Mouse (Mus musculus) forebrain, embryonic 14.5 days (tissue): ENCODE data around the gene Hoxb7. TPM values are rescaled to one million over a fixed set of nuclear protein-coding genes. Genes with fewer than 3 reads are reported as not detected.

Experiments used
- ATAC-seq: fragments of 200-750 bp; cut with Nextera tagmentation; 2 replicates; pipeline ENCODE4 v1.8.0; 2017; ENCODE audit warnings: mild to moderate bottlenecking, moderate library complexity
- DNase-seq: peaks from one replicate; pipeline ENCODE4 v3.0.0-alpha.2; 2015; ENCODE audit warnings: low spot score
- H3K27ac ChIP-seq: fragments of 300-500 bp; sonication (generic); 2 replicates; pipeline ENCODE4 v1.5.1; 2014; ENCODE audit warnings: low read depth, mild to moderate bottlenecking, control low read depth, low read length, moderate library complexity
- H3K27me3 ChIP-seq: fragments of 300-500 bp; sonication (generic); replicated peaks from 2 replicates; pipeline ENCODE4 v1.6.1; 2014; ENCODE audit warnings: low read length, control low read depth, mixed read lengths; ENCODE audit not compliant: control insufficient read depth, insufficient read depth
- H3K36me3 ChIP-seq: fragments of 300-500 bp; sonication (generic); 2 replicates; pipeline ENCODE4 v1.6.1; 2014; ENCODE audit warnings: low read length, control low read depth; ENCODE audit not compliant: control insufficient read depth, insufficient read depth
- H3K4me1 ChIP-seq: fragments of 300-500 bp; sonication (generic); 2 replicates; pipeline ENCODE4 v1.6.1; 2014; ENCODE audit warnings: antibody characterized with exemption, low read length, control low read depth; ENCODE audit not compliant: control insufficient read depth, insufficient read depth
- H3K4me2 ChIP-seq: fragments of 300-500 bp; sonication (generic); 2 replicates; pipeline ENCODE4 v1.6.1; 2014; ENCODE audit warnings: mild to moderate bottlenecking, control low read depth, low read length
- H3K4me3 ChIP-seq: fragments of 300-500 bp; sonication (generic); 2 replicates; pipeline ENCODE4 v1.5.1; 2014; ENCODE audit warnings: low read depth, low read length, control low read depth
- H3K9ac ChIP-seq: fragments of 300-500 bp; sonication (generic); 2 replicates; pipeline ENCODE4 v1.6.1; 2014; ENCODE audit warnings: mild to moderate bottlenecking, low read length, control low read depth, moderate library complexity
- H3K9me3 ChIP-seq: fragments of 300-500 bp; sonication (generic); replicated peaks from 2 replicates; pipeline ENCODE4 v1.6.1; 2016; ENCODE audit warnings: low read length, control low read depth, mixed read lengths; ENCODE audit not compliant: control insufficient read depth
- WGBS: fragments of 180-500 bp; shearing (Covaris S2); extraction: QIAGEN DNeasy Blood & Tissue Kit; methylation state at CpG from one replicate; pipeline ENCODE4 v1.1.7; 2014; 5-methylcytosine and 5-hydroxymethylcytosine counted together
- polyA plus RNA-seq: library from polyadenylated mRNA; unstranded; fragments of >200 nt; fragmentation: Nextera tagmentation; extraction: Ambion mirVana; gene quantifications from 2 replicates; pipeline ENCODE4 v1.2.1, GENCODE M21; 2014

Hoxb7 gene
- polyA plus RNA-seq, 1 experiment from 2014 or later = not detected

DNA sequence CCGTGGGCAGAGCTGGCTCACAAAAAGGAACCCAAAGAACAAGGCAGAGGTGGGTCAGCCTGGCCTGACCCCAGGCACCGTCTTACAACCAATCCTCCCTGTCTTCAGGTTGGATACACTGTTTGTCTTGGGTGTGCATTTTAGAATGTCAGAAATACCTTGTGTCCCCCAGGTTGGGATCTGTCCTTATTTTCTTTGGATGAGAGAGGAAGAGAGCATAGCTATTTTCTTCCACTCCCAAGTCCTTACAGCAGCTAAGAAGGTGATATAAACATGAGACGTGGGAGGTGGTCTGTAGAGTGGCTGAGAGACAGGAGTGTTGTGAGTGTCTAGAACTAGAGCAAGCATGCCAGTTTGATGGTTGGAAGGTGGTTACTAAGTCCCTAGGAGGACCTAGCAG, 11.0 kb downstream of the Hoxb7 start:
- no peaks in the 10 kb centered on the region for H3K9me3 ChIP-seq
- no peak overlapping the region for H3K4me3 ChIP-seq
- WGBS = 1% methylated on average over 3 of the region's 3 CpGs
- no peak overlapping the region for H3K4me2 ChIP-seq
- no peak overlapping the region for H3K27ac ChIP-seq
- H3K36me3 ChIP-seq = no peaks in the 10 kb centered on the region
- H3K27me3 ChIP-seq = peaks cover 99% of the 10 kb centered on the region
- H3K9ac ChIP-seq = no peak overlapping the region
- DNase-seq (no peak), ATAC-seq (no peak)
- no peaks in the 10 kb centered on the region for H3K4me1 ChIP-seq

DNA sequence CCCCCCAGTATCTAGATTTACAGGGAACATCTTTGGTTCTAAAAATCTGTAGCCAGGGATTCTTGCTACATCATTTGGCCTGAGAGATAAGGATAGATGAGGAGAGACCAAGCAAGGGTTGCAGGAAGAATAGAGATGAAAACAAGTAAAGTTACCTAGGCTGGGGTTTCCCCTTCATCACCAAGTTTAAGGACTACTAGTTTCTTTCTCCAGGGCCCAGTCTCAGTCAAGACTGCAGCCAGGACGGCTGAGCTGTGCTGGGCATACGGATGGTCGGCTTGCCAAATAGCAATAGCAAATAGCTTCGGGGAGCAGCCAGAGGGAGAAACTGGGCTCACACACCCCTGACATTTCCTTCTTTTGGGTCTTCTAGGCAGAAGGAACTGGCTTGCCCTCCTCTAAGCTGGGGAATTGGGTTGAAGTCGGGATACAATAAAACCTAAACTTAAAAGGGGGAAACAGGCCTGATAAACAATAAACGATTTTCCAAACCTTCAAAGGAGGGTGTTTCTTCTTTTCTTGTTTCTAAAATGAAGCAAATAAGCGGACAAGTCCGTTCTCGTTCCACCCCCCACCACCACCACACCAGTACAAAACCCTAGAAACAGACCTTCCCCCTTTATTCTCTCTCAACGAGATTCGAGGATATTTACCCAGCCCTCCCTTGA, 11.7 kb downstream of the Hoxb7 start:
- no peaks in the 10 kb centered on the region for H3K4me1 ChIP-seq
- H3K27ac ChIP-seq = no peak overlapping the region
- H3K27me3 ChIP-seq = peaks cover 99% of the 10 kb centered on the region
- WGBS = 4% methylated on average over 11 of the region's 11 CpGs
- no peaks in the 10 kb centered on the region for H3K36me3 ChIP-seq
- H3K4me2 ChIP-seq = no peak overlapping the region
- no peak for ATAC-seq
- H3K9ac ChIP-seq = no peak overlapping the region
- no peak overlapping the region for H3K4me3 ChIP-seq
- no peak for DNase-seq
- H3K9me3 ChIP-seq = no peaks in the 10 kb centered on the region

- under 1% methylated on average over 65 of the region's 66 CpGs for WGBS
- DNase-seq (no peak), ATAC-seq (no peak)
- peaks cover 99% of the 10 kb centered on the region for H3K27me3 ChIP-seq
- no peak overlapping the region for H3K4me2 ChIP-seq
- no peaks in the 10 kb centered on the region for H3K9me3 ChIP-seq
- no peak overlapping the region for H3K9ac ChIP-seq
- H3K27ac ChIP-seq = no peak overlapping the region
- H3K36me3 ChIP-seq = no peaks in the 10 kb centered on the region
- H3K4me3 ChIP-seq = no peak overlapping the region
- H3K4me1 ChIP-seq = no peaks in the 10 kb centered on the region
Observed at GRCm38 (mm10) chr11:96298895-96299667, 12.7 kb downstream of the Hoxb7 start.

DNA sequence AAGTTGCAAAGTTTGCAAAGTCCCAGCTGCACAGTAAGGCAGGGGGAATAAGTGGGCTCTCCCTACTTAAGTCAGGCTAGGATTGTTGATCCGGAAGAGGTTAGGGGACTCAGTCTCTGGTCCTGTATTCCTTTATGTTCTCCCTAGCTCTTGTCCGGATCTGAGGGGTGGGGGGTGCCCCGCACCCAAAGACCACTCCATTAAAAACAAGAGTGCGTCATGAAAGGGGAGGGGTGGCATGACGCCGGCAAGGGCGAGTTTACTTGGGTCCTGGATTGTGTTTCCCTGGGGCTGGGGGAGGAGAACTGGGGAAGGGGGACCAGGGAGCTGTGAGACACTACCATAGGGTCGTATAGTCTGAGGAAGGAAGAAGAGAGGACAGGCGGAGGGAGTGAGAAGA, 13.4 kb downstream of the Hoxb7 start:
- no peaks in the 10 kb centered on the region for H3K9me3 ChIP-seq
- no peak overlapping the region for H3K27ac ChIP-seq
- H3K4me3 ChIP-seq = no peak overlapping the region
- H3K9ac ChIP-seq = no peak overlapping the region
- ATAC-seq = no peak
- no peaks in the 10 kb centered on the region for H3K36me3 ChIP-seq
- under 1% methylated on average over 9 of the region's 9 CpGs for WGBS
- H3K27me3 ChIP-seq = peaks cover 99% of the 10 kb centered on the region
- no peak overlapping the region for H3K4me2 ChIP-seq
- DNase-seq = no peak
- no peaks in the 10 kb centered on the region for H3K4me1 ChIP-seq

DNA sequence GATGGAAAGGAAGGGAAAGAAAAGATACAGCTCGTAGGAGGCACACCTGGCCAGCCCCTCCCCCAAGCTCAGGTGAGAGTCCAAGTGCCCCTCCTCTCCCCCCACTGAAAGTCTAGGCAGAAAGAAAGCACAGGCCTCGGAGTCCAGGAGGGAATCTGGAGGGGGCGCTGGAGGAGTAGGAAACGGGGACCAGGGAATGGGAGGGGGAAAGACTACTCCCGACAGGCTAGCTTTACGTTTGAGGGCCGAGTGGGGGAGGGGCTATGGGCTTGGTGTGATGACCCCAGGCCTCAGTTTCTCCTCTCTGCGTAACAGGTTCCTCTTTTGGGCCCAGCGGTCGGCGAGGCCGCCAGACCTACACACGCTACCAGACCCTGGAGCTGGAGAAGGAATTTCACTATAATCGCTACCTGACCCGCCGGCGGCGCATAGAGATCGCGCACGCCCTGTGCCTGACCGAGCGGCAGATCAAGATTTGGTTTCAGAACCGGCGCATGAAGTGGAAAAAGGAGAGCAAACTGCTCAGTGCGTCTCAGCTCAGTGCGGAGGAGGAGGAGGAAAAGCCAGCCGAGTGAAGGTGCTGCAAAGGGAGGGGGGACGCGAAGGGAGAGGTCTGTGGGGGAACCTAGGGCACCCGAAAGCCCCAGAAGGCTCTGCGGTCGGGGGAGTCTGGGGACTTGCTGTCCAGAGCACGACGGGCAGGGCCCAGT, 14.1 kb downstream of the Hoxb7 start:
- H3K4me3 ChIP-seq = no peak overlapping the region
- no peaks in the 10 kb centered on the region for H3K4me1 ChIP-seq
- WGBS = under 1% methylated on average over 30 of the region's 35 CpGs
- H3K36me3 ChIP-seq = no peaks in the 10 kb centered on the region
- no peak overlapping the region for H3K9ac ChIP-seq
- H3K4me2 ChIP-seq = no peak overlapping the region
- peaks cover 99% of the 10 kb centered on the region for H3K27me3 ChIP-seq
- no peaks in the 10 kb centered on the region for H3K9me3 ChIP-seq
- no peak overlapping the region for H3K27ac ChIP-seq
- no peak for DNase-seq
- no peak for ATAC-seq

DNA sequence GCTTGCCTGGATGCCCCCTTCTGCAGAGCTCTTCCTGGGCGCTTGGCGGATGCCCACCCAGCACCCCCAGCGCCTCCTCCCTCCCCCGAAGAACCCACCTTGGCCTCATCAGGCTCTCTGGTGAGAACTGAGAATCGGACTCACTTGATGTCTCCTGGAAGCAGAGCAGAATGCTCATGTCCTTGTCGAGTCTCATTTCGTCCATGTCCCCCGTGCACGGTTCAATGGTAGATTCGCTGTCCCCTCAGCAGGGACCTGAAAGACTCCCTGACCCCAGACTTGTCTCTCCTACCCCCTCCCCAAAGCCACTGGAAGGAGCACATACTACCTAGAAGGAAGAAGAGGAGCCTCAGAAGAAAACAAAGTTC, 14.6 kb downstream of the Hoxb7 start:
- 2% methylated on average over 10 of the region's 10 CpGs for WGBS
- H3K4me3 ChIP-seq = no peak overlapping the region
- DNase-seq = no peak
- H3K4me1 ChIP-seq = no peaks in the 10 kb centered on the region
- ATAC-seq = no peak
- H3K9ac ChIP-seq = no peak overlapping the region
- no peak overlapping the region for H3K27ac ChIP-seq
- H3K9me3 ChIP-seq = no peaks in the 10 kb centered on the region
- no peaks in the 10 kb centered on the region for H3K36me3 ChIP-seq
- H3K4me2 ChIP-seq = no peak overlapping the region
- peaks cover 99% of the 10 kb centered on the region for H3K27me3 ChIP-seq

- no peak overlapping the region for H3K9ac ChIP-seq
- H3K27me3 ChIP-seq = peaks cover 99% of the 10 kb centered on the region
- H3K36me3 ChIP-seq = no peaks in the 10 kb centered on the region
- H3K9me3 ChIP-seq = no peaks in the 10 kb centered on the region
- H3K4me2 ChIP-seq = no peak overlapping the region
- H3K27ac ChIP-seq = no peak overlapping the region
- WGBS = 2% methylated on average over 15 of the region's 15 CpGs
- no peak for ATAC-seq
- no peak for DNase-seq
- no peak overlapping the region for H3K4me3 ChIP-seq
- no peaks in the 10 kb centered on the region for H3K4me1 ChIP-seq
Observed at GRCm38 (mm10) chr11:96301837-96302236, 15.4 kb downstream of the Hoxb7 start.

DNA sequence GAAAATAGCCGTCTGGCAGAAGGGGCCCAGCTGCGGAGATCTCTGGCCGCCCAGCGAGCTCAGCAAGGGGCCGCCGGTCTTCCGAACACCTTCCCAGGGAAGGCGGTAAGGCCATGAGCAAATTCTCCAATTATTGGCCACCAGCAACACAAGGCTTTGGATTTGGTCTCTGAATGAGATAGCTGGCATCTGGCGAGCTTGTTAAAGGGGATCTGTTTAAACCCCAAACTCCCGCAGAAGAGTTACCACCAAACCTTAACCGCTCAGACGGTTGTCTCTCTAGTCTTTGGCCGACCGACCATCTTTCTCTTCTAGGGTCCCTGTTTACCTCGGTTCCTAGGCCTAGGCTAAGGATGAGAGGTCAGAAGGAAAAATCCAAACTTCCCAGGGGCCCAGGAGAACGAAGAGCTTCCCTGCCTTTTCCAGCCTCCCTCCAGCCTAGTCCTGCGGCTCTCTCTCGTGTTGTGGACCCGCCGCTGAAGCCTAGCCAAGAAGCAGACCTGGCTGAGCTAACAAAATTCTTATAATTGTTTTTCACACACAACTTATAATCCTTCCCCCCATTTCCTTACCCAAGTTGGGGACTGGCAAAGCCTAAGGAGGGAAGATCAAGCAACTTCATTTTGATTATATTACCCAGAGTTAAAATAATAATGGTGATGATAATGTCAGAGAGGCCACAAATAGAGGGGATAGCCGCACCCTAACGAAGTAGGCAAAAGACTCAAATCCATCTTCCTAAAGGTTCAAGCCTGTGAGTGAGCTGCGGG, 16.1 kb downstream of the Hoxb7 start:
- Histone ChIP-seq H3K27me3 (peaks cover 99% of the 10 kb centered on the region), H3K27ac (no peak overlapping the region)

More for the DNA sequence above, 16.1 kb downstream of the Hoxb7 start:
- H3K9ac ChIP-seq = no peak overlapping the region
- no peaks in the 10 kb centered on the region for H3K9me3 ChIP-seq
- no peak overlapping the region for H3K4me3 ChIP-seq
- WGBS = 3% methylated on average over 23 of the region's 23 CpGs
- no peaks in the 10 kb centered on the region for H3K36me3 ChIP-seq
- no peak overlapping the region for H3K4me2 ChIP-seq
- DNase-seq (no peak), ATAC-seq (no peak)
- no peaks in the 10 kb centered on the region for H3K4me1 ChIP-seq
